Mouse (Mus musculus): Measurements from ENCODE around the gene Tprkb.
"Not testable (repeated sequence)": the region's sequence is repeated elsewhere in the genome, so short reads cannot be mapped to it uniquely, and the experiment has no call there.

DNA sequence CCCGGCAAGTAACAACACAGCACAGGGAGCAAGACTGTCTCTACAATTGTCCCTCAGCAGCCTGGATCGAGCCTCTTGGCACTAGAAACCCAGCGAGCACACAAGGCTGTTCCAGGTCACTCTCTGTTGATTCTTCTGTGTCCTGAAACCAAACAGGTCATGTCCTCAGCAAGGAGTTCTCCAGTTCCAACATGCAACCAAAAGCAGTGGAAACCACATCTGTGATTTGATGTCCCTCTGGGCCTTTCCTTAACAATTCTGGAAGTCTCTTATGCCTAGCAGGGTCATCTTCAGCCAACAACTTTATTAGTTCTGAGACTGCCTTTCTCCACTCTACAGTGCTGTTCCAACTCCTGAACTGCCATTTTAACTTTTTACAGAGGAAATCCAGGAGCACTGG lies 45.5 kb upstream of the Tprkb start:
- TF ChIP-seq POLR2A (IDR thresholded peaks at IDR 0.05; ENCODE audit: borderline replicate concordance, insufficient read depth, low read length); CTCF (IDR thresholded peaks at IDR 0.05; ENCODE audit: borderline replicate concordance, insufficient read depth, low read depth, low read length): not testable (repeated sequence)

Measured in cerebellum, adult 2 months (tissue).